8 mouse cellular contexts compared by ENCODE assay signal in genomic region chr14:46564998-46565397, GRCm38 (mm10).
DNase-seq lines count a peak whose midpoint lies in the region; ATAC-seq and TF ChIP-seq lines count a peak whose summit lies in the region.

No protein-coding gene starts in this region.

- no peak overlapping the region for H3K4me3 ChIP-seq in liver, embryonic 11.5 days (ENCODE audit: low read depth, low read length)
- H3K4me3 ChIP-seq in heart, postnatal 0 days (ENCODE audit: low read depth, low read length): no peak overlapping the region
- H3K4me3 ChIP-seq in neural tube, embryonic 11.5 days (ENCODE audit: low read depth, low read length): no peak overlapping the region

- no peak overlapping the region for H3K9ac ChIP-seq in liver, embryonic 11.5 days (ENCODE audit: low read depth, low read length)
- H3K9ac ChIP-seq in heart, postnatal 0 days (replicated peaks; ENCODE audit: low read depth, low read length): no peak overlapping the region
- no peak overlapping the region for H3K9ac ChIP-seq in neural tube, embryonic 11.5 days (ENCODE audit: low read length)

- no peak for TF ChIP-seq EP300 in heart, postnatal 0 days (IDR thresholded peaks at IDR 0.05; ENCODE audit: low read depth)

- H3K4me1 ChIP-seq in liver, embryonic 11.5 days (replicated peaks; ENCODE audit: control insufficient read depth, insufficient read depth, low read length): peaks cover 10% of the 10 kb centered on the region
- H3K4me1 ChIP-seq in heart, postnatal 0 days (ENCODE audit: control insufficient read depth, insufficient read depth): peaks cover 9% of the 10 kb centered on the region
- H3K4me1 ChIP-seq in neural tube, embryonic 11.5 days (ENCODE audit: control insufficient read depth, insufficient read depth, low read length): no peaks in the 10 kb centered on the region

- DNase-seq in liver: peak; percentile 62
- DNase-seq in liver, embryonic 11.5 days (ENCODE audit: low spot score): no peak
- DNase-seq in MN1 (ENCODE audit: low spot score): peak; percentile 6
- DNase-seq in heart, postnatal 0 days (ENCODE audit: low spot score): peak; percentile 61
- peak; percentile 13 for DNase-seq in left cerebral cortex, adult 11 months (ENCODE audit: low spot score)
- DNase-seq in neural tube, embryonic 11.5 days (ENCODE audit: low spot score): peak; percentile 40

- H3K27ac ChIP-seq in liver, embryonic 11.5 days (ENCODE audit: low read depth, low read length): no peak overlapping the region
- no peak overlapping the region for H3K27ac ChIP-seq in heart, postnatal 0 days (ENCODE audit: low read depth)
- H3K27ac ChIP-seq in neural tube, embryonic 11.5 days (ENCODE audit: low read depth, low read length): no peak overlapping the region

- no peaks in the 10 kb centered on the region for H3K36me3 ChIP-seq in liver, embryonic 11.5 days (ENCODE audit: control insufficient read depth, insufficient read depth, low read length)
- no peaks in the 10 kb centered on the region for H3K36me3 ChIP-seq in heart, postnatal 0 days (replicated peaks; ENCODE audit: control insufficient read depth, insufficient read depth, low read length)
- H3K36me3 ChIP-seq in neural tube, embryonic 11.5 days (ENCODE audit: control insufficient read depth, insufficient read depth, low read length): no peaks in the 10 kb centered on the region

- H3K9me3 ChIP-seq in liver, embryonic 11.5 days (ENCODE audit: control insufficient read depth, low read length): no peaks in the 10 kb centered on the region
- no peaks in the 10 kb centered on the region for H3K9me3 ChIP-seq in heart, postnatal 0 days (replicated peaks; ENCODE audit: control insufficient read depth, low read length)
- no peaks in the 10 kb centered on the region for H3K9me3 ChIP-seq in neural tube, embryonic 11.5 days (ENCODE audit: control insufficient read depth, low read length)

- WGBS in liver, embryonic 11.5 days: 12% methylated on average over 3 of the region's 3 CpGs
- WGBS in heart, postnatal 0 days: 17% methylated on average over 3 of the region's 3 CpGs
- 15% methylated on average over 3 of the region's 3 CpGs for WGBS in neural tube, embryonic 11.5 days

- TF ChIP-seq CTCF in heart, postnatal 0 days (IDR thresholded peaks at IDR 0.05; ENCODE audit: low read depth): peak; percentile 83

- H3K4me2 ChIP-seq in liver, embryonic 11.5 days: no peak overlapping the region
- H3K4me2 ChIP-seq in heart, postnatal 0 days (ENCODE audit: low read depth, low read length): no peak overlapping the region
- no peak overlapping the region for H3K4me2 ChIP-seq in neural tube, embryonic 11.5 days (ENCODE audit: low read depth)

- no peak for ATAC-seq in liver, embryonic 11.5 days (replicated peaks; ENCODE audit: low FRiP score)
- peak; percentile 61 for ATAC-seq in common myeloid progenitor, adult 5-6 weeks (replicated peaks; ENCODE audit: low read depth, poor library complexity, severe bottlenecking)
- ATAC-seq in heart, postnatal 0 days (ENCODE audit: insufficient read depth, low read depth): no peak
- ATAC-seq in neural tube, embryonic 11.5 days (ENCODE audit: insufficient read depth, low FRiP score, low TSS enrichment): no peak
- no peak for ATAC-seq in megakaryocyte, adult 5-6 weeks (ENCODE audit: poor library complexity, severe bottlenecking)

- H3K27me3 ChIP-seq in liver, embryonic 11.5 days (replicated peaks; ENCODE audit: control insufficient read depth, insufficient read depth, low read length): no peaks in the 10 kb centered on the region
- no peaks in the 10 kb centered on the region for H3K27me3 ChIP-seq in heart, postnatal 0 days (ENCODE audit: control insufficient read depth, insufficient read depth, low read length)
- H3K27me3 ChIP-seq in neural tube, embryonic 11.5 days (ENCODE audit: control insufficient read depth, insufficient read depth, low read length): no peaks in the 10 kb centered on the region
